Mouse (Mus musculus) cortical plate, adult 2 months (tissue): ENCODE data around the gene Rhpn2. TPM values are rescaled to one million over a fixed set of nuclear protein-coding genes. Genes with fewer than 3 reads are reported as not detected.
A peak's percentile ranks its signal among the peaks of the same experiment; 100 is the strongest.
"Not testable (repeated sequence)": the region's sequence is repeated elsewhere in the genome, so short reads cannot be mapped to it uniquely, and the experiment has no call there.

Source experiments
- H3K27ac ChIP-seq: fragments of 200-500 bp; 2 replicates; pipeline ENCODE4 v1.5.1; 2012; ENCODE audit warnings: low read length, control low read depth, inconsistent platforms; ENCODE audit not compliant: insufficient read depth
- H3K4me1 ChIP-seq: fragments of 200-500 bp; 2 replicates; pipeline ENCODE4 v1.6.1; 2011; ENCODE audit warnings: low read length; ENCODE audit not compliant: control insufficient read depth, insufficient read depth
- H3K4me3 ChIP-seq: fragments of 200-500 bp; 2 replicates; pipeline ENCODE4 v1.5.1; 2011; ENCODE audit warnings: mild to moderate bottlenecking, low read length, control low read depth; ENCODE audit not compliant: insufficient read depth
- CTCF ChIP-seq: fragments of 200-500 bp; IDR thresholded peaks from 2 replicates; pipeline ENCODE4 v1.5.1; 2011; ENCODE audit warnings: mild to moderate bottlenecking, control low read depth, low read length; ENCODE audit not compliant: insufficient read depth; ENCODE audit errors: extremely low read depth
- POLR2A ChIP-seq: fragments of 200-500 bp; IDR thresholded peaks from 2 replicates; pipeline ENCODE4 v1.6.1; 2011; ENCODE audit warnings: mild to moderate bottlenecking, low read length, control low read depth; ENCODE audit not compliant: insufficient read depth; ENCODE audit errors: extremely low read depth
- polyA plus RNA-seq: library from polyadenylated mRNA; depleted of rRNA; stranded (reverse); fragments of >200 nt; gene quantifications from 2 replicates; pipeline ENCODE4 v1.2.3, GENCODE M21; 2012; rRNA removed

Rhpn2 gene
- polyA plus RNA-seq: 5.6 and 5.8 TPM in 2 replicates

- Histone ChIP-seq H3K4me1 (peaks cover 2% of the 10 kb centered on the region; the same call in 1 of the 2 replicates), H3K4me3 (peak within 1 kb of the TSS; percentile 73), H3K27ac (no peak within 1 kb of the TSS)
- TF ChIP-seq POLR2A (0 out of 2 replicates have a peak, but pooled peaks have one; percentile 7), CTCF (no peak)
These were observed at the start of gene Rhpn2 for GRCm38 (mm10) chr7:35333692-35334526. Rhpn2 (plus strand) TSS chr7:35334170.

GRCm38 (mm10) chr7:35293464-35293863, 40.5 kb upstream of the Rhpn2 start:
- TF ChIP-seq POLR2A (no peak), CTCF (no peak)
- no peak overlapping the region for H3K4me3 ChIP-seq
- no peaks in the 10 kb centered on the region for H3K4me1 ChIP-seq
- no peak overlapping the region for H3K27ac ChIP-seq

DNA sequence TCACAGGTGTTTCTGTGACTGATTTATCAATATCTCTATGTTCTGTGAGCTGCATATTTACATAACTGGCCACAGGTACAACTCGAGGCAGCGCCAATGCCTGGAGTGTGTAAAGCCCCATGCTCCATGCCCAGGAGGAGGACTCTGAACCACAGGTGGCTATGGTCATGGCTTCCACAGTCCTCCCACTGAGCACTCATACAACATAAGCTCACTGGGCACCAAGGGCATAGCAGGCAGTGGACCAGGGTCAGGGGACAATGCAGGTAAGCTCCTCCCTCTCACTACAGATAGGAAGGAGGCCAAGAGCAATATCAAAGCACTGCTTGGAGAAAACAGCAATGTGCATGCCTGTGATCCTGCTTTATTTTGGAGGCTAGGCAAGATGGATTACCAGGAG, 38.3 kb upstream of the Rhpn2 start:
- TF ChIP-seq CTCF (no peak), POLR2A (no peak)

GRCm38 (mm10) chr7:35297886-35298285, 36.1 kb upstream of the Rhpn2 start:
- no peak overlapping the region for H3K27ac ChIP-seq
- TF ChIP-seq POLR2A: no peak
- TF ChIP-seq CTCF: 0 out of 2 replicates have a peak, but pooled peaks have one; percentile 13

More for the DNA sequence above, 38.3 kb upstream of the Rhpn2 start:
- Histone ChIP-seq H3K4me1 (no peaks in the 10 kb centered on the region), H3K4me3 (no peak overlapping the region), H3K27ac (no peak overlapping the region)

DNA sequence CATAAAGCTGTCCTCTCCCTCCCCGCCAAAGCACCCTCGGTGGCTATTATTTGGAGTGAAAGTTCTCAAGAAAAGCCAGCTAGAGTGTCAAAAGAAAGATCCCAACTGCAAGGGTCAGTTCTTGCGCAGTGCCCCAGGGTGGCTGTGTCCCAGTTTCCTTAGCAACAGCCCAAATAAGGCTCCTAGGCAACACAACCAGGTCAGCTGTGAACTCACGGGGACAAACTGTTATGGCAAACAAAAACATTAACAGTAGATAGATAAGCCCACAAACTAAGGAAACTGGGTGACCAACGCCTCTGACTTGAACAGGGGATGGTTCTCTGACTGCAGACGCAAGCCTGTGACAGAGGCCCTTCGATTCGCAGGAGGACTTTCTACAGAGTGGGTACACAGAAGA, 34.3 kb upstream of the Rhpn2 start:
- Histone ChIP-seq H3K4me1 (no peaks in the 10 kb centered on the region), H3K4me3 (no peak overlapping the region), H3K27ac (peak overlapping the region; percentile 93; the same call in 1 of the 2 replicates)
- TF ChIP-seq POLR2A (no peak), CTCF (no peak)

More at GRCm38 (mm10) chr7:35297886-35298285, 36.1 kb upstream of the Rhpn2 start:
- Histone ChIP-seq H3K4me1 (no peaks in the 10 kb centered on the region), H3K4me3 (no peak overlapping the region)

DNA sequence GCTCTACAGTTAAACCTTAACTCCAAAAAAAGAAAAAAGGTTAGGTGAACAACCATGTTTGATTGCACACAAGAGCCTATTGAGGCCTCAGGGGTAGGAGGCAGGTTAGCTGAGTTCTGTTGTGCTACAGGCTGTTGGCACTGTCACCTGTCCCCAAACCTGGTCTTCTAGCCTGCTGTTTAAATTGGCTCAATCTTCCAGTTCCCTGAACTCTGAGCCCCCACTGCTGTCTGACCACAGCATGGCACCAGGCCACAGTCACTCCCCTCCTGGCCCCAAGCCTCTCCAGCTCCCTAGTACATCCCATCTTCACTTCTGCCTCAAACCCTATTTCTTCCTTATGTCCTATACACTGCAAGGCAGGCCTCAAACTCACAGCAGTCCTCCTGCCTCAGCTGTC, 33.2 kb upstream of the Rhpn2 start:
- Histone ChIP-seq H3K4me1 (no peaks in the 10 kb centered on the region), H3K4me3 (no peak overlapping the region), H3K27ac (no peak overlapping the region)
- no peak for TF ChIP-seq CTCF
- no peak for TF ChIP-seq POLR2A

DNA sequence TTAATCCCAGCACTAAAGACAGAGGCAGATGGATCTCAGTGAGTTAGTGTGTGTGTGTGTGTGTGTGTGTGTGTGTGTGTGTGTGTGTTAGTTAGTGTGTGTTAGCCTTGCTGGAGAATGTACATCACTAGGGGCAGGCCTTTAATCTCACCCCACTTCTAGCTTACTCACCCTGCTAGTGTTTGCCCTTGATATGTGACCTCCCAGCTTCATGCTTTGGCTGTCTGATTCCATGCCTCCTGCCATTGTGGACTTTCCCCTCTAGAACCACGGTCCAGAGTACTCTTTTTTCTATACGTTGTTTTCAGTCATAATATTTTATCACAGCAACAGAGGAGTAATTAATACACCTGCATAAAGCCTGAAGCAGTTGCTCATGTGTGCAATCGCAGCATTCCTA, 22.8 kb upstream of the Rhpn2 start:
- TF ChIP-seq POLR2A (no peak), CTCF (no peak)
- no peaks in the 10 kb centered on the region for H3K4me1 ChIP-seq
- no peak overlapping the region for H3K27ac ChIP-seq
- H3K4me3 ChIP-seq: no peak overlapping the region

DNA sequence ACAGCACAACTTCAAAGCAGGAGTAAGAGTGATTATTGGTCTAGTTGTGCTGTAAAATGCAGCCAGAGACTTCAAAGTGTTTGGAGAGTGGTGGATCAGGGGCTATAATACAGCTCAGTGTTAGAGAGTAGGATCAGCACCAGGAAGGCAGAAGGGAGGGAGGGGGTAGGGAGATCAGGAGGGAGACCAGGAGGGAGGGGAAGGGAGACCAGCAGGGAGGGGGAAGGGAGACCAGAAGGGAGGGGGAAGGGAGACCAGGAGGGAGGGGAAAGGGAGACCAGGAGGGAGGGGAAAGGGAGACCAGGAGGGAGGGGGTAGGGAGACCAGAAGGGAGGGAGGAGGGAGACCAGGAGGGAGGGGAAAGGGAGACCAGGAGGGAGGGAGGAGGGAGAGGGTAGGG, 19.8 kb upstream of the Rhpn2 start:
- Histone ChIP-seq H3K4me3 (no peak overlapping the region), H3K27ac (no peak overlapping the region), H3K4me1 (peaks cover 2% of the 10 kb centered on the region)
- TF ChIP-seq POLR2A: no peak
- TF ChIP-seq CTCF: no peak

- H3K4me3 ChIP-seq: peak within 1 kb of the TSS; percentile 89
- H3K4me1 ChIP-seq: peaks cover 2% of the 10 kb centered on the region
- peak within 1 kb of the TSS; percentile 71 for H3K27ac ChIP-seq
- TF ChIP-seq CTCF (no peak), POLR2A (peak; percentile 77)
These were observed 16.0 kb upstream of the Rhpn2 start, which contains the start of gene Gpatch1 for GRCm38 (mm10) chr7:35317729-35318609. Gpatch1 (minus strand) TSS chr7:35318440.

GRCm38 (mm10) chr7:35319221-35319620, 14.7 kb upstream of the Rhpn2 start:
- H3K4me1 ChIP-seq, H3K4me3 ChIP-seq, H3K27ac ChIP-seq: not testable (repeated sequence)
